Comparison of ENCODE assay signal across 8 mouse cellular contexts in genomic region chr15:82164061-82164399, GRCm38 (mm10). TPM values are rescaled to one million over a fixed set of nuclear protein-coding genes. Genes with fewer than 3 reads are reported as not detected.
DNase-seq lines count a peak whose midpoint lies in the region; ATAC-seq and TF ChIP-seq lines count a peak whose summit lies in the region.

No protein-coding gene starts in this region.

- no peak overlapping the region for H3K4me2 ChIP-seq in forebrain, embryonic 16.5 days (ENCODE audit: low read length)
- no peak overlapping the region for H3K4me2 ChIP-seq in lung, postnatal 0 days (replicated peaks; ENCODE audit: low read depth, low read length)
- H3K4me2 ChIP-seq in hindbrain, postnatal 0 days (ENCODE audit: low read depth, low read length), result no peak overlapping the region
- peak overlapping the region; percentile 24 for H3K4me2 ChIP-seq in myocyte (ENCODE audit: low read depth)

- no peak overlapping the region for H3ac ChIP-seq in myocyte (ENCODE audit: control insufficient read depth, insufficient read length)

- no peaks in the 10 kb centered on the region for H3K9me3 ChIP-seq in forebrain, embryonic 10.5 days
- no peaks in the 10 kb centered on the region for H3K9me3 ChIP-seq in forebrain, embryonic 16.5 days (ENCODE audit: control insufficient read depth, low read length)
- H3K9me3 ChIP-seq in lung, postnatal 0 days (ENCODE audit: low read length), result no peaks in the 10 kb centered on the region
- H3K9me3 ChIP-seq in hindbrain, postnatal 0 days (ENCODE audit: low read length), result no peaks in the 10 kb centered on the region

- no peak overlapping the region for H3K9ac ChIP-seq in forebrain, embryonic 16.5 days (replicated peaks; ENCODE audit: low read depth, low read length)
- no peak overlapping the region for H3K9ac ChIP-seq in lung, postnatal 0 days (replicated peaks; ENCODE audit: low read depth)
- H3K9ac ChIP-seq in hindbrain, postnatal 0 days (replicated peaks; ENCODE audit: low read length), result no peak overlapping the region

- no peak for TF ChIP-seq POLR2A in myocyte (IDR thresholded peaks at IDR 0.05; ENCODE audit: insufficient read length, low read depth)

- no peaks in the 10 kb centered on the region for H3K27me3 ChIP-seq in forebrain, embryonic 10.5 days (ENCODE audit: poor library complexity, severe bottlenecking)
- no peaks in the 10 kb centered on the region for H3K27me3 ChIP-seq in forebrain, embryonic 16.5 days (replicated peaks; ENCODE audit: control insufficient read depth, insufficient read depth, low read length)
- H3K27me3 ChIP-seq in lung, postnatal 0 days (replicated peaks; ENCODE audit: insufficient read depth, low read length), result no peaks in the 10 kb centered on the region
- H3K27me3 ChIP-seq in hindbrain, postnatal 0 days (ENCODE audit: insufficient read depth, low read length), result no peaks in the 10 kb centered on the region
- H3K27me3 ChIP-seq in myocyte (ENCODE audit: control insufficient read depth, insufficient read depth, insufficient read length), result no peaks in the 10 kb centered on the region

- no peak overlapping the region for H3K4me3 ChIP-seq in forebrain, embryonic 10.5 days
- H3K4me3 ChIP-seq in forebrain, embryonic 16.5 days (replicated peaks; ENCODE audit: low read length), result no peak overlapping the region
- no peak overlapping the region for H3K4me3 ChIP-seq in lung, postnatal 0 days (ENCODE audit: low read depth, low read length)
- H3K4me3 ChIP-seq in hindbrain, postnatal 0 days (ENCODE audit: low read length), result no peak overlapping the region
- H3K4me3 ChIP-seq in myocyte, result no peak overlapping the region
- H3K4me3 ChIP-seq in layer of hippocampus, adult 2 months, result no peak overlapping the region

- H3K4me1 ChIP-seq in forebrain, embryonic 10.5 days, result peaks cover 82% of the 10 kb centered on the region
- peaks cover 18% of the 10 kb centered on the region for H3K4me1 ChIP-seq in forebrain, embryonic 16.5 days (replicated peaks; ENCODE audit: control insufficient read depth, insufficient read depth, low read length)
- peaks cover 32% of the 10 kb centered on the region; the same call in 1 of the 2 replicates for H3K4me1 ChIP-seq in lung, postnatal 0 days (ENCODE audit: insufficient read depth, low read depth, low read length)
- peaks cover 15% of the 10 kb centered on the region; the same call in 1 of the 2 replicates for H3K4me1 ChIP-seq in hindbrain, postnatal 0 days (ENCODE audit: insufficient read depth, low read length)

- peak overlapping the region; percentile 62; the same call in 1 of the 2 replicates for H3K27ac ChIP-seq in forebrain, embryonic 10.5 days
- H3K27ac ChIP-seq in forebrain, embryonic 16.5 days (ENCODE audit: low read length), result no peak overlapping the region
- peak overlapping the region; percentile 52 for H3K27ac ChIP-seq in lung, postnatal 0 days (ENCODE audit: low read length)
- no peak overlapping the region for H3K27ac ChIP-seq in hindbrain, postnatal 0 days
- no peak overlapping the region for H3K27ac ChIP-seq in layer of hippocampus, adult 2 months

- DNase-seq in forebrain, embryonic 10.5 days (ENCODE audit: extremely low spot score, low spot score), result no peak
- peak; percentile 21 for DNase-seq in lung, postnatal 0 days (ENCODE audit: low spot score)
- no peak for DNase-seq in lung, adult 18-20 months
- DNase-seq in hindbrain, postnatal 0 days (ENCODE audit: low spot score), result no peak
- no peak for DNase-seq in retina, postnatal 1 day
- DNase-seq in layer of hippocampus, adult 2 months (ENCODE audit: low spot score in 2 of 2), result no peak

- TF ChIP-seq EP300 in lung, postnatal 0 days (IDR thresholded peaks at IDR 0.05), result no peak

- WGBS in forebrain, embryonic 10.5 days, result 65% methylated on average over 4 of the region's 4 CpGs
- 50% methylated on average over 4 of the region's 4 CpGs for WGBS in forebrain, embryonic 16.5 days
- WGBS in lung, postnatal 0 days, result 40% methylated on average over 4 of the region's 4 CpGs
- 55% methylated on average over 4 of the region's 4 CpGs for WGBS in hindbrain, postnatal 0 days

- H3K79me2 ChIP-seq in myocyte (ENCODE audit: control insufficient read depth, insufficient read depth), result peaks cover 100% of the 10 kb centered on the region

- TF ChIP-seq CTCF in lung, postnatal 0 days (IDR thresholded peaks at IDR 0.05), result peak; percentile 12; the same call in 1 of the 2 replicates
- TF ChIP-seq CTCF in hindbrain, postnatal 0 days (IDR thresholded peaks at IDR 0.05; ENCODE audit: low read depth), result peak; percentile 18; the same call in 1 of the 2 replicates
- no peak for TF ChIP-seq CTCF in layer of hippocampus, adult 2 months (conservative IDR thresholded peaks at IDR 0.05)

- peaks cover 15% of the 10 kb centered on the region for H3K36me3 ChIP-seq in forebrain, embryonic 10.5 days (replicated peaks)
- no peaks in the 10 kb centered on the region for H3K36me3 ChIP-seq in forebrain, embryonic 16.5 days (ENCODE audit: control insufficient read depth, insufficient read depth)
- no peaks in the 10 kb centered on the region for H3K36me3 ChIP-seq in lung, postnatal 0 days (ENCODE audit: insufficient read depth, low read length)
- H3K36me3 ChIP-seq in hindbrain, postnatal 0 days (ENCODE audit: insufficient read depth, low read length), result no peaks in the 10 kb centered on the region
- H3K36me3 ChIP-seq in myocyte (ENCODE audit: control insufficient read depth, insufficient read depth), result no peaks in the 10 kb centered on the region

- ATAC-seq in forebrain, embryonic 16.5 days, result no peak
- ATAC-seq in lung, postnatal 0 days, result no peak
- ATAC-seq in hindbrain, postnatal 0 days, result no peak

TF ChIP-seq in myocyte, 11 proteins besides CTCF, POLR2A, EP300 and RAD21:
- no peak for TF ChIP-seq TCF3 (IDR thresholded peaks at IDR 0.05; ENCODE audit: insufficient read length, low read depth)
- peak in 2 of 3 experiments; percentile 52 for TF ChIP-seq MYOD1 (IDR thresholded peaks at IDR 0.05; ENCODE audit: control insufficient read depth in 1 of 3, insufficient read length in 2 of 3, low read depth in 2 of 3)
- no peak for TF ChIP-seq CEBPB (IDR thresholded peaks at IDR 0.05; ENCODE audit: insufficient read depth, poor library complexity, severe bottlenecking)
- TF ChIP-seq REST (IDR thresholded peaks at IDR 0.05; ENCODE audit: insufficient read depth, insufficient read length), result no peak
- TF ChIP-seq TCF12 (IDR thresholded peaks at IDR 0.05; ENCODE audit: insufficient read depth, poor library complexity, severe bottlenecking), result no peak
- TF ChIP-seq E2F4 (IDR thresholded peaks at IDR 0.05; ENCODE audit: insufficient read depth), result no peak
- no peak for TF ChIP-seq MAX (IDR thresholded peaks at IDR 0.05; ENCODE audit: low read depth)
- TF ChIP-seq POLR2AphosphoS2 (IDR thresholded peaks at IDR 0.05; ENCODE audit: insufficient read length, low read depth), result no peak
- TF ChIP-seq SRF (IDR thresholded peaks at IDR 0.05; ENCODE audit: control insufficient read depth, insufficient read length, low read depth), result no peak
- TF ChIP-seq USF1 (IDR thresholded peaks at IDR 0.05; ENCODE audit: low read depth), result no peak
- TF ChIP-seq MYOG (IDR thresholded peaks at IDR 0.05; ENCODE audit: control insufficient read depth in 1 of 3, insufficient read depth in 1 of 3, insufficient read length in 2 of 3, low read depth in 2 of 3), result peak in 1 of 3 experiments; percentile 63

RNA-seq across cellular contexts. Expression of gene Srebf2, which starts 17.0 kb away (rescaled TPM):
- polyA plus RNA-seq in forebrain, embryonic 10.5 days (2016; fragmentation: Nextera tagmentation; extraction: Ambion mirVana), result 207 and 227 TPM in 2 replicates
- polyA plus RNA-seq in forebrain, embryonic 16.5 days (2015; fragmentation: Nextera tagmentation; extraction: Ambion mirVana), result 229 and 232 TPM in 2 replicates
- 113 and 115 TPM in 2 replicates for polyA plus RNA-seq in lung, postnatal 0 days (2015; fragmentation: Nextera tagmentation; extraction: Ambion mirVana)
- 256 and 266 TPM in 2 replicates for total RNA-seq in hindbrain, postnatal 0 days (2014; rRNA removed)
- polyA plus RNA-seq in hindbrain, postnatal 0 days (2015; fragmentation: Nextera tagmentation; extraction: Ambion mirVana), result 139 and 145 TPM in 2 replicates
- 285 TPM for polyA plus RNA-seq in myocyte (2012; fragmentation: generic; extraction: Trizol)
- 100 to 1,000 TPM; 162 to 165 TPM for total RNA-seq in layer of hippocampus, adult 2 months (2021)

RNA-seq across cellular contexts. Expression of gene Ccdc134, which starts 36.3 kb away (rescaled TPM):
- polyA plus RNA-seq in forebrain, embryonic 10.5 days (2016; fragmentation: Nextera tagmentation; extraction: Ambion mirVana), result 22.9 and 24.0 TPM in 2 replicates
- polyA plus RNA-seq in forebrain, embryonic 16.5 days (2015; fragmentation: Nextera tagmentation; extraction: Ambion mirVana), result 16.2 and 16.3 TPM in 2 replicates
- 10.4 and 10.8 TPM in 2 replicates for polyA plus RNA-seq in lung, postnatal 0 days (2015; fragmentation: Nextera tagmentation; extraction: Ambion mirVana)
- total RNA-seq in hindbrain, postnatal 0 days (2014; rRNA removed), result 15.5 and 16.0 TPM in 2 replicates
- polyA plus RNA-seq in hindbrain, postnatal 0 days (2015; fragmentation: Nextera tagmentation; extraction: Ambion mirVana), result 6.4 and 8.4 TPM in 2 replicates
- polyA plus RNA-seq in myocyte (2012; fragmentation: generic; extraction: Trizol), result 82.1 TPM
- total RNA-seq in layer of hippocampus, adult 2 months (2021), result 10 to 100 TPM; 10.2 to 15.4 TPM

RNA-seq across cellular contexts. Expression of gene Shisa8, which starts 48.6 kb away (rescaled TPM):
- polyA plus RNA-seq in forebrain, embryonic 10.5 days (2016; fragmentation: Nextera tagmentation; extraction: Ambion mirVana), result 0.87 and 0.95 TPM in 2 replicates
- 0.66 and 0.70 TPM in 2 replicates for polyA plus RNA-seq in forebrain, embryonic 16.5 days (2015; fragmentation: Nextera tagmentation; extraction: Ambion mirVana)
- polyA plus RNA-seq in lung, postnatal 0 days (2015; fragmentation: Nextera tagmentation; extraction: Ambion mirVana), result 0.29 and 0.55 TPM in 2 replicates
- 34.7 and 36.0 TPM in 2 replicates for total RNA-seq in hindbrain, postnatal 0 days (2014; rRNA removed)
- 7.5 and 9.2 TPM in 2 replicates for polyA plus RNA-seq in hindbrain, postnatal 0 days (2015; fragmentation: Nextera tagmentation; extraction: Ambion mirVana)
- 0.13 TPM for polyA plus RNA-seq in myocyte (2012; fragmentation: generic; extraction: Trizol)
- 1 to 10 TPM in 1 of 2 experiments, under 1 TPM in 1; 0.95 to 1.2 TPM for total RNA-seq in layer of hippocampus, adult 2 months (2021)

Comparison
In these comparisons a context has a peak if more than half of its experiments do, and no peak if none do; other contexts are left out.
1. H3K27ac ChIP-seq: peak in forebrain, embryonic 10.5 days (single experiment) and lung, postnatal 0 days (single experiment); none in forebrain, embryonic 16.5 days (single experiment), hindbrain, postnatal 0 days (single experiment) and layer of hippocampus, adult 2 months (single experiment).